Mouse (Mus musculus): ENCODE results near the gene Cd59b. TPM values are rescaled to one million over a fixed set of nuclear protein-coding genes. Genes with fewer than 3 reads are reported as not detected.
"Not testable (repeated sequence)": the region's sequence is repeated elsewhere in the genome, so short reads cannot be mapped to it uniquely, and the experiment has no call there.

The Cd59b gene
- total RNA-seq, 2 experiments from 2014 or later: 8.3 to 31.1 TPM

GRCm38 (mm10) chr2:104110031-104110430 is 40.4 kb downstream of the Cd59b start:
- ATAC-seq (replicated peaks; ENCODE audit: low FRiP score, low TSS enrichment, poor library complexity, severe bottlenecking): no peak

GRCm38 (mm10) chr2:104111170-104111797 is 41.6 kb downstream of the Cd59b start:
- not testable (repeated sequence) for ATAC-seq (replicated peaks; ENCODE audit: low FRiP score, low TSS enrichment, poor library complexity, severe bottlenecking)

- not testable (repeated sequence) for ATAC-seq (replicated peaks; ENCODE audit: low FRiP score, low TSS enrichment, poor library complexity, severe bottlenecking)
Measured at GRCm38 (mm10) chr2:104113563-104113962, 43.9 kb downstream of the Cd59b start.

- no peak for ATAC-seq (replicated peaks; ENCODE audit: low FRiP score, low TSS enrichment, poor library complexity, severe bottlenecking)
Measured at GRCm38 (mm10) chr2:104114898-104115297, 45.2 kb downstream of the Cd59b start.

- ATAC-seq (replicated peaks; ENCODE audit: low FRiP score, low TSS enrichment, poor library complexity, severe bottlenecking): peak; percentile 87
Measured at GRCm38 (mm10) chr2:104117173-104117572, 47.5 kb downstream of the Cd59b start.

GRCm38 (mm10) chr2:104119097-104119496 is 49.4 kb downstream of the Cd59b start:
- ATAC-seq (replicated peaks; ENCODE audit: low FRiP score, low TSS enrichment, poor library complexity, severe bottlenecking): no peak

- ATAC-seq (replicated peaks; ENCODE audit: low FRiP score, low TSS enrichment, poor library complexity, severe bottlenecking): no peak
Measured at GRCm38 (mm10) chr2:104120312-104120711, 50.7 kb downstream of the Cd59b start.

- peak; percentile 58 for ATAC-seq (replicated peaks; ENCODE audit: low FRiP score, low TSS enrichment, poor library complexity, severe bottlenecking)
Measured at GRCm38 (mm10) chr2:104121681-104122504, 52.2 kb downstream of the Cd59b start.

- ATAC-seq (replicated peaks; ENCODE audit: low FRiP score, low TSS enrichment, poor library complexity, severe bottlenecking): peak; percentile 87
Measured at GRCm38 (mm10) chr2:104122505-104123378, 53.1 kb downstream of the Cd59b start, which contains the start of gene A930018P22Rik. TSS of gene A930018P22Rik (plus strand) at chr2:104122769.

- 0 out of 2 replicates have a peak, but pooled peaks have one; percentile 4 for ATAC-seq (replicated peaks; ENCODE audit: low FRiP score, low TSS enrichment, poor library complexity, severe bottlenecking)
Measured at GRCm38 (mm10) chr2:104123540-104123939, 53.9 kb downstream of the Cd59b start.

- no peak for ATAC-seq (replicated peaks; ENCODE audit: low FRiP score, low TSS enrichment, poor library complexity, severe bottlenecking)
Measured at GRCm38 (mm10) chr2:104124071-104124470, 54.4 kb downstream of the Cd59b start.

GRCm38 (mm10) chr2:104128803-104129531 is 59.3 kb downstream of the Cd59b start:
- ATAC-seq (replicated peaks; ENCODE audit: low FRiP score, low TSS enrichment, poor library complexity, severe bottlenecking): no peak

GRCm38 (mm10) chr2:104130165-104130564 is 60.5 kb downstream of the Cd59b start:
- ATAC-seq (replicated peaks; ENCODE audit: low FRiP score, low TSS enrichment, poor library complexity, severe bottlenecking): peak; percentile 95

GRCm38 (mm10) chr2:104130969-104131368 is 61.3 kb downstream of the Cd59b start:
- ATAC-seq (replicated peaks; ENCODE audit: low FRiP score, low TSS enrichment, poor library complexity, severe bottlenecking): no peak

- no peak for ATAC-seq (replicated peaks; ENCODE audit: low FRiP score, low TSS enrichment, poor library complexity, severe bottlenecking)
Measured at GRCm38 (mm10) chr2:104132266-104132859, 62.7 kb downstream of the Cd59b start.

- no peak for ATAC-seq (replicated peaks; ENCODE audit: low FRiP score, low TSS enrichment, poor library complexity, severe bottlenecking)
Measured at GRCm38 (mm10) chr2:104133042-104133810, 63.6 kb downstream of the Cd59b start.

GRCm38 (mm10) chr2:104134150-104135056 is 64.8 kb downstream of the Cd59b start:
- peak; percentile 47 for ATAC-seq (replicated peaks; ENCODE audit: low FRiP score, low TSS enrichment, poor library complexity, severe bottlenecking)
